Mouse (Mus musculus) layer of hippocampus, adult 8-10 months (tissue): ENCODE results near the gene Olfr1029. TPM values are rescaled to one million over a fixed set of nuclear protein-coding genes. Genes with fewer than 3 reads are reported as not detected.
"Not testable (repeated sequence)": the region's sequence is repeated elsewhere in the genome, so short reads cannot be mapped to it uniquely, and the experiment has no call there.

Source experiments
- DNase-seq, 2 experiments: peaks; one replicate each; pipeline ENCODE4 v3.0.0; 2022; ENCODE audit warnings: low spot score in 2 of 2
- total RNA-seq, 4 experiments: library from RNA; stranded (reverse); gene quantifications; 2 replicates each; pipeline ENCODE4 v1.2.4; 2022

Gene Olfr1029
- not detected for total RNA-seq

GRCm38 (mm10) chr2:85973595-85973994 is at the start of gene Olfr1029:
Olfr1029 (plus strand) TSS chr2:85973895.
- DNase-seq = no peak

DNA sequence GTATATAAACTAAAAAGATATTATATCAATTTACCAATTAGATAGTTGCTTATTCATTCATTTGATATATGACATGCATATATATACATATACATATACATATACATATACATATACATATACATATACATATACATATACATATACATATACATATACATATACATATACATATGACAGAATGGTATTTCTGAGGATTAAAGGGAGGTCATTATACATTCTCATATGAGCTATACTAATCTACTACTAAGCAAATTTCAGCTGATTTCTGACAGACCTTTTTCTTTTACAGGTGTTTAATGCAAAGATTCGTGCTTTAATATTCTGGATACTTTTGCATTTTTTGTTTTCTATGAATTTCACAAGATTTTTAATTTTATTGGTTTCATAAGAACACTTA is 23.6 kb upstream of the Olfr1029 start, which contains the start of gene Olfr1028:
TSS of gene Olfr1028 (plus strand) at position 301 of the 400 bp plus-strand sequence.
- no peak for DNase-seq

- DNase-seq = no peak
Measured at GRCm38 (mm10) chr2:85978976-85979375, 5.3 kb downstream of the Olfr1029 start, which contains the start of gene Olfr1030. Olfr1030 (plus strand) TSS chr2:85979276.

- no peak for DNase-seq
Measured at GRCm38 (mm10) chr2:85990004-85990403, 16.3 kb downstream of the Olfr1029 start, which contains the start of gene Olfr1031. Olfr1031 (plus strand) TSS chr2:85990304.

- no peak for DNase-seq
Measured at GRCm38 (mm10) chr2:86005240-86005639, 31.5 kb downstream of the Olfr1029 start, which contains the start of gene Olfr1032. Olfr1032 (plus strand) TSS chr2:86005540.

GRCm38 (mm10) chr2:86020406-86020805 is 46.7 kb downstream of the Olfr1029 start, which contains the start of gene Olfr1033:
Olfr1033 (plus strand) TSS chr2:86020633.
- DNase-seq = not testable (repeated sequence)

GRCm38 (mm10) chr2:86021518-86021917 is 47.8 kb downstream of the Olfr1029 start:
- not testable (repeated sequence) for DNase-seq

Other genes starting within 250 kb of the Olfr1029 start
- not detected for gene Olfr1012, start 211.1 kb upstream of the Olfr1029 start, total RNA-seq
- gene Olfr1013, start 206.8 kb upstream of the Olfr1029 start, total RNA-seq = not detected
- not detected for gene Olfr1014, start 201.2 kb upstream of the Olfr1029 start, total RNA-seq
- not detected for gene Olfr1015, start 191.9 kb upstream of the Olfr1029 start, total RNA-seq
- not detected for gene Olfr1016, start 171.4 kb upstream of the Olfr1029 start, total RNA-seq
- gene Olfr1018, start 155.4 kb upstream of the Olfr1029 start, total RNA-seq = not detected
- gene Olfr1019, start 128.4 kb upstream of the Olfr1029 start, total RNA-seq = not detected
- gene Olfr1020, start 126.9 kb upstream of the Olfr1029 start, total RNA-seq = not detected
- gene Olfr1022, start 105.3 kb upstream of the Olfr1029 start, total RNA-seq = not detected
- gene Olfr1023, start 88.3 kb upstream of the Olfr1029 start, total RNA-seq = not detected
- gene Olfr1024, start 68.8 kb upstream of the Olfr1029 start, total RNA-seq = not detected
- not detected for gene Olfr1025-ps1, start 58.7 kb upstream of the Olfr1029 start, total RNA-seq
- not detected for gene Olfr1026, start 52.3 kb upstream of the Olfr1029 start, total RNA-seq
- gene Olfr1028, start 23.5 kb upstream of the Olfr1029 start, total RNA-seq = not detected
- gene Olfr1030, start 5.4 kb downstream of the Olfr1029 start, total RNA-seq = not detected
- not detected for gene Olfr1031, start 16.4 kb downstream of the Olfr1029 start, total RNA-seq
- gene Olfr1032, start 31.6 kb downstream of the Olfr1029 start, total RNA-seq = not detected
- gene Olfr1033, start 46.7 kb downstream of the Olfr1029 start, total RNA-seq = not detected
- gene Olfr1034, start 72.0 kb downstream of the Olfr1029 start, total RNA-seq = not detected
- gene Olfr1036, start 100.1 kb downstream of the Olfr1029 start, total RNA-seq = not detected
- gene Olfr1037, start 113.5 kb downstream of the Olfr1029 start, total RNA-seq = not detected
- gene Olfr1039, start 162.0 kb downstream of the Olfr1029 start, total RNA-seq = under 1 TPM in 1 of 4 experiments, not detected in 3; 0.11 TPM
- gene Olfr1040, start 172.8 kb downstream of the Olfr1029 start, total RNA-seq = not detected
- not detected for gene Olfr1042, start 187.9 kb downstream of the Olfr1029 start, total RNA-seq
- gene Olfr1043, start 193.6 kb downstream of the Olfr1029 start, total RNA-seq = not detected
- gene Olfr1044, start 203.9 kb downstream of the Olfr1029 start, total RNA-seq = not detected
- not detected for gene Olfr52, start 211.8 kb downstream of the Olfr1029 start, total RNA-seq
- not detected for gene Olfr1045, start 229.1 kb downstream of the Olfr1029 start, total RNA-seq
- gene Olfr1046, start 245.4 kb downstream of the Olfr1029 start, total RNA-seq = not detected